Mouse (Mus musculus) urinary bladder, postnatal 36 days (tissue): ENCODE data around the gene Lekr1.

ENCODE experiments used
- DNase-seq, 2 experiments: peaks; one replicate each; pipeline ENCODE4 v3.0.0; 2022; ENCODE audit warnings: low spot score in 2 of 2, mixed read lengths in 1 of 2

Gene Lekr1

DNA sequence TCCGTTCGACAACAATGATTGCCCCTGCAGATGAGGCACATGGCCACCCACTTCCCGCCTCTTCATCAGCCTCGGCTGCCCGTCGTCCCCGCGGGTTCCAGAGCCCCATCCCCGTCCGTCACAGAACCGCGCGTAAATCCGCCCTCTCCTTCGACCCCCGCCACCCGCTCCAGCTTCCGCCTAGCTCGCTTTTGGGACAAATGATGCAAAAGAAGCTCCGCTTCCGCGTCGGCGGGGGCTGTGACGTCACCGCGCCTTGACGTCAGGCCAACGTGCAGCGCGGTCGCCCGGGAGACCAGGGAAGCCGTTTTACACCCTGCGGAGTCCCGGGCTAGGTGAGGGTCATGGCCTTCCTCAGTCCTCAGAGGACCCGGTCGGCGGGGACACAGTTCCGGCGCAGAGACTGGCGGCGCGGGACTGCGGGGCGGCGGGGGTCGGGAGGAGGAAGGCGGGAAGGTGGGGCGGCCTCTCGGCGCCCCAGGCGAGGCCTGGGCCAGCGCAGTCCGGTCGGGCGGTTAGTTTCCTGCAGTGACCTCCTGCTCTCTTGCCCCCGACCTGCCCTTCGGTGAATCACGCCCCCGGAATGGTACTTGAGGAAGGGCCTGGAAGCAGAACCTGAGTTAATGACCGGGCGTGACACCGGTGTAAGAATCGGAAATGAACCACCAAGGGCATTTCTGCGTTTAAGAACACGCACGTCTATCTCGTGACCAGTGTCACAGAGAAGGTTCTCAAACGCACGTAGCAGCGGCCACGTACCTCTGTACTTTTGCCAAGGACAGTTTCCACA lies at the start of gene Lekr1:
Gene Lekr1, plus strand, starts transcription at position 252 of the 790 bp plus-strand sequence.
- DNase-seq, result peak; percentile 83 to 89

- no peak for DNase-seq
These were observed 48.5 kb upstream of the Lekr1 start for GRCm38 (mm10) chr3:65617507-65617906.

DNA sequence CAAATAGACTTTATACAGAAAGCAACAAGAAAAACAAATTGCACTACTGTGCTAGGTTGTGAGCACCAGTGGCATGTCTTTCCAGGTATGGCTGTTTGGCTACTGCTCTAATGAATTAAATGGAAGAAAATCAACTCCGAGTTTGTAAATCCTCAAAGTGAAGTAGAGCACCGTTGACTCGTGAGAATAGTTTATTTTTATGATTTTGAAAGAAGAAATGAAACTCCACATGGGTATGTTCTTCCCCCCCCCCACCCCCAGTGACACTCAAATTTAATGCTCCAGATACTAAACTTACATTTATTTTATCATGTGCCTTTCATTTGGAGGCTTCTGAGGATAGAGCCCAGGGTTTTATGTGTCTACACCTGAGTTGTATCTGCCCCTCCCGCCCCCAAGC lies 46.7 kb upstream of the Lekr1 start:
- no peak for DNase-seq

DNA sequence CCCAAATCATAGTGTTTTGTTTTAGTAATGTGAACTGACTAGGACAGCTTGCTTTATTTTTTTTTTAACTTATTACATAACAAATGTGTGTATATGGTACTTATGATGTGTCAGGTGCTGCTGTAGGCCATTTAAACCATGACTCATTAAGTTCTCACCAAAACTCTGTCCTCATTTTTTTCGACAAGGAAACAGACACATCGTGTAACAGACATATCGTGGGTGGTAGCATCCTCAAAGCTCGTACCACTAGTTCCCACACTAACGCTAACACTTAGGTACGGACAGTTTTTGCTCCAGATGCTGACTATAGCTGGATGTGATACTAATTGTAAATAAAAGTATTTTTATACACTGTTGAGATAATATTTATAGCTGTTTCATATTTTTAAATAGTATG lies 43.0 kb upstream of the Lekr1 start:
- no peak for DNase-seq

GRCm38 (mm10) chr3:65625496-65626289 lies 40.3 kb upstream of the Lekr1 start:
- peak in 1 of 2 experiments; percentile 8 for DNase-seq

- DNase-seq, result no peak
These were observed 39.6 kb upstream of the Lekr1 start for GRCm38 (mm10) chr3:65626290-65626914.

DNA sequence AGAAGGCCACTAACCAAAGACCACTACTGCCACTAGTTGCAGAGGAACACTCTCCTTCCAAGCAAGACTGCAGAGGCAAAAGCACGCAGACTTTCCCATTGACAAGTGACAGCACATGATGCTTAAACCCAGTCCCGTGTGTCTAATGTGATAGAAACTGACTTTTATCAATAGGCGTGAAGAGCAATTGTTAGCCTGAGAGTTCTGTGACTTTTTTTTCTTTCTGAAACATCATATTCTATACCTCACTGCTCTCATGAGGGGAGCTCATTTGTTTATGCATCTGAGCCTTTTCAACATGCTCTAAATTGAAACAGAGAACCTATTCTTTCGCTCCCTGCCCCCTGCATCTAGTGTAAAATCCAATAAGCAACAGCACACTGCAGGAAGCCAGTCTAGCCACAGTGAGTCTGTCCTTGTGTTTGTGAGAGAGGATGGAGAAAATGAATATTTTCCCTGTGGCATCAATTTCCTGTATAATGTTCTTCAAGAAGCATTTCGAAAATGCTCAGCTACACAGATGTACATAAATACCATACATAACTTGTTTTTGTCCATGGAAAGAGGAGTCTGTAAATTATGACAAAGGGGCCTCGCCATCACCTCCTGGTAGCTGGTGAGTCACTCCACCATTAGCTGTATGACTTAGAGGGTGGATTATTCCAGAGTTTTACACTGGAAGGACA lies 38.9 kb upstream of the Lekr1 start:
- DNase-seq, result no peak

- no peak for DNase-seq
These were observed 38.4 kb upstream of the Lekr1 start for GRCm38 (mm10) chr3:65627707-65628028.

DNA sequence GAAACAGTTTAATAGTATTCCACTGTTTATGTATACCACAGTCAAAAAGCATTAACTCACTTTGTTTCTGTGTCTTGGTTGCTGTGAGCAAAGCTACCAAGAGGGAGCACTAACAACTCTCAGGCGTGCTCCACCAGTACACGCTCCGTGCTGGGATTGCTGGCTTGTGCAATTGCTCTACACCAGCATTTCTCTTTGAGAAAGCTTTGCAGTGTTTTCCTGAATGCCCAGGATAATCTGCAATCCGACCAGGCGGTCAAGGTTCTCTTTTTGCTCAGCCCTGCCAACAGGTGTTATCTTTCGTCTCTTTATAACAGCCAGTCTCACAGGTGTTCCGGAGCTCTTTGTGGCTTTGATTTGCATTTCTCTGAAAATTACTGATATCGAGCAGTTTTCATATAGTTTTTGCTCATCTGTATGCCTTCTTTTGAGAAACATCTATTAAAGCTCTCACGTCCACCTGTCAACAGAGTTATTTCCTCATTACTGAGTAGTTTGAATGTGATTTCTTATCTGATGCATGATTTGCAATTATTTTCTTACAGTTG lies 36.4 kb upstream of the Lekr1 start:
- no peak for DNase-seq

- no peak for DNase-seq
These were observed 32.4 kb upstream of the Lekr1 start for GRCm38 (mm10) chr3:65633604-65634003.

DNA sequence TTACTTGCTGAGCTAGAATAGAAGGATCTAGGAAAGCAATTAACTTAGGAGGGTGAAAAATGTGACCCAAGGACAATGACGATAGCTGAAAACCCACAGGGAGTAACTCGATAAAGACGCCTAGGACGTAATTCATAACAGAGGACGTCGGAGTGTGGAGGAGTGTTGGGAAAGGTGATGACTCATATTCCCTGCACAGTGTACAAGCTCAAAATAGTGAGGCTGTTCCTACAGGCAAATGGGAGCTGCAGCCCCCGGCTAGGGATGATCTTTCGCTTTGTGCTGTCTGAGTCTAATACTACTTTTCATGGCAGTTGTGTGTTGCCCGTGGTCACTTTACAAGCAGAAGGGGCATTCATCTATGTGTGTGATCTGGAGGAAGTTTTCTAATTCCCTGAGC lies 30.0 kb upstream of the Lekr1 start:
- no peak for DNase-seq

- DNase-seq, result no peak
These were observed 28.7 kb upstream of the Lekr1 start for GRCm38 (mm10) chr3:65637313-65637712.

DNA sequence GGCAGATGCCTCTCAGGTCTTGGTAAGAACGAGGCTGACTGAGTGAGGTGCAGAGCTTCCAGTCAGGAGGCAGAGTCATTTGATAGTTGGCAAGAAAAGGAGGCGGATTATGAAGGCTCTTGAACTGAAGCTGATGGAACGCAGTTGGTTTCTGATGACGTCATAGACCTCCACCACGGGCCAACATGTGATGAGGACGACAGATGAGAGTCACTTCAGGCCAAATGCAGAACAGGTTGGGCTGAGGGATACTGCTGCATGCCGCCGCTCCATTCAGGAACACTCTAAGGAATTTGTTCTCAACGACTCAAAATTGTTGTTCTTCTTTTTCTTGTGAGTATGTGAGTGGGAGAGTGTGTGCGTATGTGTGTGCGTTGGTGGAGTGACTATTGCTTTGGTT lies 27.1 kb upstream of the Lekr1 start:
- DNase-seq, result no peak

DNA sequence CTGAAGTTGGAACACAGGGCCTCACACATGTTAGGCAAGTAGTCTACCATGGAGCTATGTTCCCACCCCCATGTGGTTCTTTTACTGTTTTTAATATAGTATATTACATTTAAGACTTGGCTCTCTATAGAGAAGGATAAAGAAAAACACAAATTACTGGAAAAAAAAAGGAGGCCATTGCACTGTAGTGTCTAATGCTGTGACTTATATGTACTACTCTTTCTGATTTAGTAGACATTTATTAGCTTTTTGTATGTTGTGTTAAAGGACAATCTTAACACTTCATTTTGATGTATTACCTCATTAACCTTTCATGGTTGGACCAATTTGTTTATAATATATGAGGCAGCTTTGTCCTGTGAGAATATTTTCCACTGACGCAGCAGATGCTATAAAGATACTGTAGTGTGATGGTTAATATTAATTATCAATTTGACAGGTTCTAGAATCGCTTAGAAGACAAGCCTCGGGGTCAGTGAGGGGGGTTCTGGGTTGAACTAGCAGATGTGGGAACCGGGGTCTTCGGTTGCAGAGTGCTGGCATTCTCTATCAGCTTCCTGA lies 26.5 kb upstream of the Lekr1 start:
- no peak for DNase-seq

DNA sequence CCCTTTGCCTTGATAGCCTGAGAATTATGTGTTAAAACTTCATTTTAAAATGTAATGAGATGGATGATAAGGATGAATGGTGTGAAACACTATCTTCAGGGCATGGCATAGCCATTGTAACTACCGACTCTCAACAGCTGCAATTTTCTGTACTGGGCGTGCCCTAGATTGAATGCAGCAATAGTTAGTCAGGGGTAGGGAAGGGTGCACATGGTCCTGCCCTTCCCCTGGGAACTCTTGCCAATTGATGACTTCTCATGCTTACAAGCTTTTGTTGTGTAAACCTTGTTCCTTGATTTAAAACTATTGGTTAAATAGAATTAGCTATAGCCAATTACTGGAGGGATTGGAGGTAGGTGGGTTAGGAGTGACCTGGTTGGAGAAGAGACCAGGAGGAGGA lies 23.1 kb upstream of the Lekr1 start:
- no peak for DNase-seq

DNA sequence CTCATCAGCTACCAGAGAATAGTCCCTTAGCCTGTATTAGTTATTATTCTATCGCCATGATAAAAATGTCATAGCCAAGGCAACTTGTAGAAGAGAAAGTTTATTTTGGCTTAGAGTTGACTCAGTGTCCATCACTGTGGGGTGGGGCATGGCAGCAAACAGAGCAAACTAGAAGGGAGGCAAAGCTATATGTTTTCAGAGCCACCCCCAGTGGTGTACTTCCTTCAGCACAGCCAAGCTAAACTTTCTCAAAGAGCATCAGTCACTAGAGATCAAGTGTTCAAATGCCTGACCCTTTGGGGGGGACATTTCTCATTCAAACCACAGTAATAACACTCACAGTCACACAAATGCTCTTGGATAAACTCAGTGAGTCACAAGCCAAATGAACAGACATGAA lies 22.4 kb upstream of the Lekr1 start:
- no peak for DNase-seq

GRCm38 (mm10) chr3:65647592-65647991 lies 18.4 kb upstream of the Lekr1 start:
- DNase-seq, result no peak

GRCm38 (mm10) chr3:65648913-65649312 lies 17.1 kb upstream of the Lekr1 start:
- DNase-seq, result no peak

DNA sequence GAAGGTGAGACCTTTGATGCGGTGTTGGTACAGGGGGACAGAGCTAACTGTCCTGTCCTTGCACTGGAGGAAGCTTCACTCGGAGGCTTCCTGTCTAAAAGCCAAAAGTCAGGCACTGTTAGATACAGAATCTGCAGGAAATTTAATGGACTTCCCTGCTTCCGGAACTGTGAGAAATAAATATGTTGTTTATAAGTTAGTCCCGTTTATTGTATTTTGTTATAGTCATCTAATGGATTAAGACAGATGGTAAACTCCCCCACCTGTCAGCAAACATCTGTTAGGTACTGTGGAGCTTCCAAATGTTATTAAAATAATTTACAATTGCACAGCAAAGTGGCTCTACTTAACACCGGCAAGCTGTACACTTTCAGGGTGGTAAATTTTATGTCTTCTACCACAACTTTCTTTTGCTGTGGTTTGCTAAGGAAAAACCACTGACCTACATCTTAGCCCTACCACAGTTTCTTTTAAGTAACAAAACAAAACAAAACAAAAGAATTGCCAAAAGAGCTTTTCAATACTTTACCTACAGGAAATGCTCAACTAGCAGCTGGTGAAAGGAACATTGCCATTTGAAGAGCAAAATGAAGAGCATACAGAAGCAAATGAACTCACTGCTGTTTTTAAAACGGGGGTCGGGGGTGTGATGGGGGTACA lies 15.7 kb upstream of the Lekr1 start:
- DNase-seq, result no peak

- DNase-seq, result no peak
These were observed 11.4 kb upstream of the Lekr1 start for GRCm38 (mm10) chr3:65654541-65655206.
